Mouse (Mus musculus) T-helper 17 cell (primary cell): ENCODE results near the gene Map3k14.

Experiments used
- in situ Hi-C, 2 experiments: fragments of 300-600 bp; cut with MboI, MseI; formaldehyde crosslinking; loops; 1 replicate in 1 of 2; 2 replicates in 1 of 2; pipeline ENCODE4 v1.15.1; 2025; ENCODE audit warnings: high pct_unique_total_duplicates in 2 of 2

Map3k14 gene

DNA sequence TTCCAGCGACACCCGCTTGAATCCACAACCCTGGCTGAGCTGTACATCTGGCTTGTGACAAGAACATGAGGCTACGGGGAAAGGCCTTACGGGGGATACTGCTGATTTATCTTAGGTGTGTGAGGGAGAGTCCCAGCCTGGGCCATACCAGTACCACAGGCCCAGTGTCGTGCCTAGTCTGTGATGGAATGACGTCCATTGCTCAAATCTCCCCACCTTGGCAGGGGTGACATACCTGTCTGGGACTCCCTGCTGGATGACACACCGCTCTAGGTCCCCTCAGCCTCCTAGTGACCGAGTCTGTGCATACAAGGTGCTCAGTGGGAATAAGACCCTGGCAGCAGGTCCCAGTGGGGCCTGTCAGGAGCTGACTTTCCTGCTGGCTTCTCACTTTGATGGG lies 88.5 kb downstream of the Map3k14 start:
- in situ Hi-C loops = loop anchor here (5.0 to 10.0 kb wide), 2 partner anchors 84 to 86 kb away; partner anchors contain the start of gene Map3k14 (in 1 of the 2)

DNA sequence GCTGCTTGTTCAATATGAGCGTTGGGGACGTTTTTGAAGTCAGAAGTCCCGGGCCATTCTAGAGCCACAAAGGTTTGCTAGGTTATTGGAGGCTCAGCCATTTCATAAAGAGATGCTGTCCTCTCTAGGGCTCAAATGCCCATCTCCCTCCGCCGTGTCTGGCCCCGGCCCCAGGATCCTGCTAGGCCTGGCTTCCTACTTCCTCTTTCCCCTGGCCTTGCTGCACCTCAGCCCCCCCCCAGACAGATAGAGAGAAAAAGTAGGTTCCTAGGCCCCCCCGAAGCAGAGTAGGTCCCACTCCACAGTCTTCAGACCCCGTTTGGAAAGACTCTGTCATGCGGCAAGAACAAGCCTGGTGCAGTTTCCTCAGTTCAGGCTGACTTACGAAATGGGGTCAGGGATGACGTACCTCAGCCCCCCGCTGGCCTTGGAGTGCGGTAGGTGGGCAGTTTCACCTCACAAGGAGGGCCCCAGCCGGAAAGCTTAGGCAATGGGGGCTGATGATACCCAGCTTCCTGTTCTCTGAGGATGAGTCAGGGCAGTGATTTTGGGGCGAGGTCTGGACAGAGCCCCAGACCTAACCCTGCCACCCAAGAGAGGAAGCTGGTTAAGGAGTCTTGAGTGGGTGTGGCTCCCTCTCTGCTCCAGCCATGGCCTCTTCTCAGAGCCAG lies 89.3 kb downstream of the Map3k14 start:
- in situ Hi-C loops = loop anchor here (5.0 to 10.0 kb wide), 2 partner anchors 84 to 87 kb away; partner anchors contain the start of gene Map3k14 (in 1 of the 2)

DNA sequence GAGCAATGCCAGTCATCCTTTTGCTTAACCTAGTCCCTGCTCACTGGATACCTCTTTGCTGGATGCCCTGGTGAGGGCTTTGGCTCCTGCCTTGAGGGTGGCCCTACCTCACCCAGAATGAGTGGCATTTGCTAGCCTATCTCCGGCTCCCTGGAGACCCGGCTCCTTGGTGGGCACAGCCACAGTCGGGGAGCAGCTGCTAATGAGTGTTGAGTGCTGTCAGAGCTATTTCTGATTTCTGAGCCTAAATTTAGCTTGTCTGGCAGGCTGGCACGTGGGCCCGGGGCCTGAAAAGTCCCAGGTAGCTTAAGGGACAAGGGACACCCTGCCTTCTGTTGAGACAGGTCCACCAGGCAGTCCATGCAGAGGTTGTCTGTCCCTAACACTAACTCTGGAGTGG lies 90.1 kb downstream of the Map3k14 start:
- in situ Hi-C loops = loop anchor here (5.0 to 10.0 kb wide), 2 partner anchors 85 to 88 kb away; partner anchors contain the start of gene Map3k14 (in 1 of the 2)

DNA sequence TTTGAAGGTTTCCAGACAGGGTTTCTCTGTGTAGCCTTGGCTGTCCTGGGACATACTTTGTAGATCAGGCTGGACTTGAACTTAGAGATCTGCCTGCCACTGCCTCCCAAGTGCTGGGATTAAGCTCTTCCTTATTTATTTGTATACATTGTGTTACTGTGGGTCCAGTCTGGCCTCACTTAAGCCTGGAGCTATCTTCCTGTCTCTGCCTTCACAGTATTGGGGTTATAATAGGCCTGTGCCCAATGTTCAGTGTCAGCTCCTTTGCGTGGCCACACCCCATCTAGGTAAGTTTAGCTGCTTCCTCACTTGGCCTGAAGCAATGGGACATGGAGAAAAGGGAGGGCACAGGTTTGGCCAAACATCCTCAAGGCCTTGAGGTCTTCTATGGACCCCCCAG lies 90.8 kb downstream of the Map3k14 start:
- in situ Hi-C loops = loop anchor here (5.0 to 10.0 kb wide), 2 partner anchors 86 to 88 kb away; partner anchors contain the start of gene Map3k14 (in 1 of the 2)

DNA sequence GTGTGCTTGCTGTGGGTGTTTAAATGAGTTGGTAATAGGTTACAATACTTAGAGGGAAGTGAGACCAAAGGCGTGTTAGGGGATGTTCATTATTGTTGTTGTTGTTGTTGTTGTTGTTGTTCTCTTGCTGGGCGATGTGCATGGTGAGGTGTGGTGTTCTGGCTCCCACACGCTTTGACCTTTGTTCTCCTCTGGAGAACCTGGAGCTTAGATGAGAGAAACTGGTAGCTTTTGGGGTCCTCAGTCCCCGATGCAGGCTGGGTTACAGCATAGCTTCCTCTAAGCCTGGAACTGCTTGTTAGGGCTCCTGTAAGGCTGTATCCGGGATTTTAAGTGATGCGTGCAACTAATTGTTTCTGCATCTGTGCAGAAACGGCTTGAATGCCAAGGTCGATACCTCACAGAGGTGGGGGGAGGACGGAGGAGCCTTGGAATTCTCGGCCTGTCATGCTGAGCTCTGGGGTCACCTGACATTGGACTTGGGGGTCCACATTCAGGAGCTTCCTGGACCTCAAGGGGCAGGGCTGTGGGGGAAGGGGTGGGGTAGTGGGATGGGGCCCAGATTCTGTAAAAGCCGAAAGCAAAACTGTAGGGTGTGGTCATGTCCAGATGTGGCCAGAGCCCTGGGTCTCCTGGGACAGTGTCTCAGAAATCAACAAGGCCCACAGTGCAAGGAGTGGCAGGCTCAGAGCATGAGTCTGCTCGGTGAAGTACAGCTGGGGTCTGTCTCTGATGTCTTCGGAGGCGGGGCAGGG lies 91.4 kb downstream of the Map3k14 start:
- in situ Hi-C loops = loop anchor here (5.0 to 10.0 kb wide), 2 partner anchors 86 to 89 kb away; partner anchors contain the start of gene Map3k14 (in 1 of the 2)

DNA sequence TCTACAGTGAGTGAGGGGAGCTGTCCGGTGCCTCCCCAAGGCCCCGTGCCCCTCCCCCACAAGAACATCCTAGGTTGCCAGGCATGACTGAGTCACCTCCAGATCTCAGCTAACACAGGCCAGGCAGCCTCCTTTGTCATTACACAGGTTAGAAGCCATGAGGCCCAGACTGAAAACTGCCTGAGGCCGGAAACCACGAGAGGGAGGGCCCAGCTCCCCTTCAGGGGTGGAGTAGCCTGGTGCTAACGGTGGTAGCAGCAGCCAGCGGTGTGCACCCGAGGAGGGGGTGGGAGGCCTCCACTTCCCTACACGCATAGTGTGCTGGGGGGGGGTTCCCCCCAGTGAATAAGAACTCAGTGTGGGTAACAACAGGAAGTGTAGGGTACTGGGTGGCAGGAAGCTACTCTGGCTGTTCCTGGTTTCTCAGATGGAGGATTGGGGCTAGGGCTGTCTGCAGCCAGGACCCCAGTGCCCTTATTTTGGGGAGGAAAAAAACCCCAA lies 92.3 kb downstream of the Map3k14 start:
- in situ Hi-C loops = loop anchor here (5.0 to 10.0 kb wide), 3 partner anchors 87 to 152 kb away; partner anchors contain the start of gene Map3k14 (in 1 of the 2)

DNA sequence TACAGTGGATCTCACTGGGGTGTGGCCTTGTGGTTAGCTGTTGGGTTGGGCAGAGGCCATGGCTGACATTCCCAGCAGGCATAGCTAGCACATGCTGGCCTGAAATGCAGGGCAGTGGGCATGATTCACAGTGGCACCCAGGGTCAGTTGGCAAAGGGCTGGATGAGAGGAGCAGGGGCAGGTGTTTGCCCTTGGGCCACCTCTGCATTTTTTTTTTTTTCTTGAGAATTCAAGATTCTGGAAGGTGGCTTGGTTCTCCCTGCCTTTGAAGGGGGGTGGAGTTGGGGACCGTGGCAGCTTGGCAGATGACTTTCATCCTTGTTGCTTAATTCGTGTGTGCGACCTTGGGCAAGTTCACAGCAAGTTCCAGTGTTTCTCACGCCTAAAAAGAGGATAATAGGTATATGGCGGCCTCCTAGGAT lies 92.8 kb downstream of the Map3k14 start:
- in situ Hi-C loops = loop anchor here in 1 of 2 experiments (5.0 to 10.0 kb wide), 2 partner anchors 90 to 153 kb away; partner anchors contain the start of gene Map3k14

DNA sequence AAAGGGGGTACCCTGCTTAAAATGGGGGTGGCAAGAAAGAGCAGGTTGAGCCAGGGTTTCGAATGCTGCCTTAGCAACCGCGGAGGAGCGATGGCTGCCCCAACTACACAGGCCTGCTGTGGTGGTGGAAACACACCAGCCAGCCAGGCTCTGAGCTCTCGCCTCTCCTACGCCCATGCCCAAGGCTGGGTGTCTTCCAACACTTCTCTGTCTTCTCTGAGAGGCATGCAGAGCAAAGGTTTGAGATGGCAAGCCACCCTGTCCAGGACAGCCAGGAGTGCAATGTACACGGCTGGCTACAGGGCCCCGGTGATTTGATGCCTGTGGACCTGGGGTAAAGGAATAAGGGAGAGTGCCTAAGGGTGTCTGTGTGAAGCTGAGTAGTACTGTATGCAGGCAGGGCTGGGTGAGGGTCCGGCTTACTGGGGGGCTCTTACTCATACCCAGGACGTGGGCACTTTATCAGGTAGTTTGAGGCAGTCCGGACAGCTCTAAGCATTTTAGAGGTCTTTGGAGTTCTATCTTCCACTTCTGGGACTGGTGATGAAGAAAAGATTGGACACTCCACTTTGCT lies 93.4 kb downstream of the Map3k14 start:
- in situ Hi-C loops = loop anchor here in 1 of 2 experiments (5.0 to 10.0 kb wide), 2 partner anchors 91 to 153 kb away; partner anchors contain the start of gene Map3k14

DNA sequence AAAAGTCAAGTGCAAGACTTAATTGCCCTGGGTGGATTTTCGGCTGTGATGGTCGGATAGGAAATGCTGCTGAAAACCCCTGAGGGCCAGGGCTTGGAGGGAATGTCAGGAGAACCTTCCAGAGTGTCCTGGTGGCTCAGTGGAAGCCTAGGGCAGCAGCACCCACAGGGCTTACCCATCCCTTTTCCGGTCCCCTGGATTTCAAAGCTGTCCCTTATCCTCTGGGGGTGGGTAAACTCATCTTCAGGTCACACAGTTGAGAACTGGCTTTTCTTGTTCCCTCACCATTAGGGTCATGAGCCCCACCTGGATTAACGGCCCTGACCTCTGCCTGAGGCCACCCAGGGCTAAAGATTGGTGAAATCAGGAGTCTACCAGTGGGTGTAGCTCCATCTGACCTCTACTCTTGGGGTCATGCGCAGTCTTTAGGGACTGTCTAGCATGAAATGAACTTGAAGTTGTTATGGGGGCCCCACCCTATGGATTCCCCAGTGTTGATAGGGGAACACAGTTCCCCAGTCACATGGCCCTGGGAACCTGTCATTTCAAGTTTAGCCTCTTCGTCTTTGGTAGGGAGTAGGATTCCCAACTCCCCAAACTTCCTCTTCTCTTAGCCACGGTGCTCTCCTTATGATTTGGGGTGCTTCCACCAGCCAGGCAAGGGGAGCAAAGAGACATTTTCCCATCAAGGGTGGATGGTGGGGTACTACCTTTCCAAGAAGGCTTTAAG lies 94.1 kb downstream of the Map3k14 start:
- in situ Hi-C loops = loop anchor here in 1 of 2 experiments (5.0 to 10.0 kb wide), 2 partner anchors 92 to 154 kb away; partner anchors contain the start of gene Map3k14

DNA sequence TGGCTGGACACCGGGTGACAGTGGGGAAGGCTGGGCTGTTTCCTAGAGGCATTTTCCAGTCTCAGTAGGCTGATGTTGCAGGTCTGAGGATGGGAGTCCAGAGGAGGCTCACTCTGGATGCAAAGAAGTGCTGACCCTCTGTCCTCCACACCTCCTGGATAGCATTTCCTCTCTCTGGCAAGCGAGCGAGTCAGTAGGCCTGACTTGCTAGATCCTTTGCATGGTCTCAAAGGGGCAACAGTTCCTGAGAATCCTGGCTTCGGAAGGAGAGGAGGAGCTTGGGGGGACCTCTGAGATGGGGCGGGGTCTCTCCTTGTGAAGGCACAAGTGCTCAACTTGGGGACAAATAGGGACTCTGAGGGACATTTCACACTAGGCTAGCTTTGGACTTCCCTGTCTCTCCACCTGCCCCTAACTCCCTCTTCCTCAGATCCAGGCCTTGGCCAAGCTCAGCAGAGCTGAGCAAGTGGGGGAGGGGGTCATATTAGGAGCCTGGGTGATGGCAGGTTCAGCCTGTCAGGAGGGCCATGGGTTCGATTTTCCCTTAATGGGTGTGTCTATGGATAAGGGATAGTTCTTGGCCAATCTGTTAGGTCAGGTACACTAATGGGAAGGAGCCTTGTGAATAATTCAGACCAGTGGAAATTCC lies 94.8 kb downstream of the Map3k14 start:
- in situ Hi-C loops = loop anchor here in 1 of 2 experiments (5.0 to 10.0 kb wide), 2 partner anchors 92 to 155 kb away; partner anchors contain the start of gene Map3k14

DNA sequence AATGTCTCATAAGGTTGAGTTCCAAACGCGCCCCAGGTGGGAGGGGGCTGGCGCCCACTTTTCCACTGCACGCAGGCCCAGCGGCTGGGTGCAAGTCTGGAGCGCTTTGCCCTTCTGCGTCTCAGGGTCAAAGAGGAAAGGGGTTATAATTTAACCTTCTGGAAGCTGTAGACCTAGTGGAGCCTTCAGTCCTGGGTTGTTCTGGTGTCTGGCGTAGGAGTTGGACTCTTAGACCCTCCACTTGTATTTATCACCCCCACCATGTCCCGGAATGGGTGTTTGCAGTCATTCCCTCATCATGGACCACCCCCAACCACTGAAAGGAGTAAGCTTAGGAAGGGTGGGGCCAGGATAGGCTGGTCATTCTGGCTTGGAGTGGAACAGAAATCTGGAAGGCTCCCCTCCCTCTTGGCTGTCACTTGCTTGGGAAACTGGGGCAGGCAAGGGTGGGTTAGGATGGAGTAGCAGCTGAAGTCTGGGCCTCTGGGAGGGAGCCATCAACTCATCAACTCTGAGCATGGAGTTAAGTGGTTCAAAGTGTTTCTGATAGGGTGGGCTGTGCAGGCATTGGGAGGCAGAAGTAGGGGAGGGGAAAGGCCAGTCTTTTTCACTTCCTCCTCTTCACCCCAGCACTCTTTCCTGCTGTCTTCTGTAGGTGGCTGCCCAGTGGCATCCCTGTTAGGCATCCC lies 95.4 kb downstream of the Map3k14 start:
- in situ Hi-C loops = loop anchor here in 1 of 2 experiments (5.0 to 10.0 kb wide), 2 partner anchors 93 to 155 kb away; partner anchors contain the start of gene Map3k14

DNA sequence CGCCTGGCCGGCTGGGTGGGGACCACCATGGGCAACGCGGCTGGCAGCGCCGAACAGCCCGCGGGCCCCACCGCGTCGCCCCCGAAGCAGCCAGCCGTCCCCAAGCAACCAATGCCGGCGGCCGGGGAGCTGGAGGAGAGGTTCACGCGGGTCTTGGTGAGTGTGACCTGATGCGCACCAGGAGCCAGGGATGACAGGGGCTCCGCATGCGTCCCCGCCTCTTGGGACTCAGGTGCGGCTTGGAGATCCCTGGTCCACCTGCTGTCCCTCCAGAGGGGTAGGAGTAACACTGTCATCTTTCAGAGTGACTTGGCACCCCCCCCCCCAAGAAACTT lies 96.0 kb downstream of the Map3k14 start:
- in situ Hi-C loops = loop anchor here in 1 of 2 experiments (5.0 to 10.0 kb wide), 2 partner anchors 94 to 156 kb away; partner anchors contain the start of gene Map3k14

DNA sequence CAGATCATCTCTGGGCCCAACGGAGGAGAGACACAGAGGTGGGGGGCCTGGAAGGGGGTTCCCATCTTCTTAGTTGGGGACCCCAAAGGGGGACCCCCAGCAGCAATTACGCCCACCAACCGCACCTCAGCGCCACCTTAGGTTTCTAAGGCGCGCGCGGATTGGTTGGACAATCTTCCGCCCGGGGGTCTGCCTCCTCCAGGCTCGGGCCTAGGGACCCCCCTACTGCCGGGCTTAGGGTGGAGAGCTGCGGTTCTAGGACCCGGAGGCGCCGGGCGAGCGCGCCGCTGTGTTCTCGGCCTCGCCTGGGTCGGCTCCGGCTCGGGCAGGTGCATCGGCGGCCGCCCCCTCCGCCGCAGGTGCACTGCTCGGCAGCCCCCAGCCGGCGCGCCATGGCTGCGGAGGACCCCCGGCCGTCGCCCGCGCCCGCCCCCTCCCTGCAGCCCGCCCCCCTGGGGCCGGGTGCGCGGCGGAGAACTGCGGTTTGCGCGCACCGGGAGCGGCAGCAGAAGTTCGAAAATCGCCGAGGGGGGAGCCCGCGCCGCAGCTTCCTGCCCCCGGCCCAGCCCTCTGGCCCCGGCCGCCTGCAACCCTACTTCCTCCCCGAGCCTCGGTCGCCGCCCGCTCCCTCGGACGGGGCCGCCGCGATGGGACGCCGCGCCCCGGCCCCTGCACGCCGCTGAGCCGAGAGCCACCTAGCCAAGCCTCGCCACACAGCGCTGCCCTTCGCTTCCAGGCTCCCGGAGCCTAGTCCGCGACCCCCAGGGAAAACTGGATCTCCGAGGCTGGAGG lies 96.6 kb downstream of the Map3k14 start, which contains the start of gene Fmnl1:
TSS of gene Fmnl1 (plus strand) at position 614 of the 792 bp plus-strand sequence.
- in situ Hi-C loops = loop anchor here in 1 of 2 experiments (5.0 to 10.0 kb wide), 2 partner anchors 94 to 157 kb away; partner anchors contain the start of gene Map3k14

DNA sequence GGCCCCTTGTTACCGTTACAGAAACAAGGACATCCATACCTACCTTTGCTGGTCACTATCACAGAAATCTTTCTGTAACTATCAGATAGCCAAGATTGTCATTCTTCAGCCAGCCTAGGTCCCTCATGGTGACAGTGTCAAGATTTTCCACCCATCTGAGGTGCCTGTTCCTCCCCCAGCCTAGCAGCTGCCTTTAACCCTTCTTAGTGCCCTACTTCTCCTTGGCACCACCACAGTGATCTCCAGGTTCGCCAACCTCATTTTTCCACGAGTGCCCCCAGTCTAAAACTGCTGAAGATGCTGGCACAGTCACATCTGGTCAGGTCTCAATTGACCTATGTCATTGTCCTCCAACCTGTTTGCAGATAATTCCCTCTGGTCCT lies 97.2 kb downstream of the Map3k14 start:
- in situ Hi-C loops = loop anchor here in 1 of 2 experiments (5.0 to 10.0 kb wide), 2 partner anchors 95 to 157 kb away; partner anchors contain the start of gene Map3k14
